Mouse (Mus musculus) thymus, adult 2 months (tissue): ENCODE results near the gene Zbtb2. TPM values are rescaled to one million over a fixed set of nuclear protein-coding genes. Genes with fewer than 3 reads are reported as not detected.

Source experiments
- DNase-seq: peaks from one replicate; pipeline ENCODE4 v3.0.0; 2021
- H3K27ac ChIP-seq: fragments of 200-500 bp; 2 replicates; pipeline ENCODE4 v1.5.1; 2012; ENCODE audit warnings: low read length, control low read depth; ENCODE audit not compliant: control insufficient read depth, insufficient read depth
- H3K27me3 ChIP-seq: fragments of 200-500 bp; 2 replicates; pipeline ENCODE4 v1.6.1; 2012; ENCODE audit warnings: mild to moderate bottlenecking, low read length, moderate library complexity, mixed read lengths; ENCODE audit not compliant: control insufficient read depth, insufficient read depth
- H3K36me3 ChIP-seq: fragments of 200-500 bp; 2 replicates; pipeline ENCODE4 v1.6.1; 2012; ENCODE audit warnings: mild to moderate bottlenecking, low read length, moderate library complexity; ENCODE audit not compliant: control insufficient read depth, insufficient read depth
- H3K4me1 ChIP-seq: fragments of 200-500 bp; replicated peaks from 2 replicates; pipeline ENCODE4 v1.6.1; 2012; ENCODE audit warnings: low read length; ENCODE audit not compliant: control insufficient read depth, insufficient read depth
- H3K4me3 ChIP-seq: fragments of 200-500 bp; 2 replicates; pipeline ENCODE4 v1.5.1; 2012; ENCODE audit warnings: mild to moderate bottlenecking, low read length, control low read depth, moderate library complexity; ENCODE audit not compliant: control insufficient read depth, insufficient read depth
- CTCF ChIP-seq: fragments of 200-500 bp; IDR thresholded peaks from 2 replicates; pipeline ENCODE4 v1.5.1; 2012; ENCODE audit warnings: mild to moderate bottlenecking, control low read depth, low read length, moderate library complexity, borderline replicate concordance; ENCODE audit not compliant: control insufficient read depth, poor library complexity, insufficient read depth; ENCODE audit errors: extremely low read depth
- POLR2A ChIP-seq: fragments of 200-500 bp; IDR thresholded peaks from 2 replicates; pipeline ENCODE4 v1.6.1; 2012; ENCODE audit warnings: mild to moderate bottlenecking, low read length, control low read depth, moderate library complexity; ENCODE audit not compliant: control insufficient read depth, poor library complexity, insufficient read depth; ENCODE audit errors: extremely low read depth
- WGBS: fragments of 180-500 bp; shearing (Covaris S2); methylation state at CpG from one replicate; pipeline ENCODE4 v1.1.7; 2018; 5-methylcytosine and 5-hydroxymethylcytosine counted together
- polyA plus RNA-seq: library from polyadenylated mRNA; depleted of rRNA; stranded (reverse); fragments of >200 nt; gene quantifications from 2 replicates; pipeline ENCODE4 v1.2.3, GENCODE M21; 2012

Zbtb2 gene
- polyA plus RNA-seq, 1 experiment: 32.8 TPM

DNA sequence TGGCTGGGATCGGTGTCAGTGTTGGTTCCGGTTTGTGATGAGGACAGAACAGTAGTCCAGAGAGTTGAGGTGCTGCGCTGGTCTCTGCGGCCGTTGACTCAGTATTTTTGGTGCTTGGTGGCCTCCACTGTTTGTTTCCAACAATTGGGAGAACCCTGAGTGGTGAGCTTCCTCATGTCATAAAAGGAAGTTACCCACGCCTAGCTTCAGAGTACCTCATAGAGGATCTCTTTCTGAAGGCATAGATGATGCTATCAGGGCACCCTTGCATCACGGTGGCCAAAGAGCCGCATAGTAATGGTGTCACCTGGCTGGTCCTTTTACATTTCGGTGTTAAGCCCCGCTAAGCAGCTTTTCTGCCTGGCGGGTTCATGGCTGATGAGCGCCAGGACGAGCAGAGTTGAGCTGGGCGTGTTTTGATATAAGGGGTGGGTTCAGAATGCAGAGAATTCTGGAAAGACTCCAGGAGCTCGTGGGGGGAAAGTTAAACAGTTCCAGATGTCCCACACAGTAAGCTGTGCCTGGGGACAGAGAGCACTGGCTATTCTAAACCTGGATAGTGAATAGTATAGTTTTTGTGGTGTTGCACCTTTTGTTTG is 48.9 kb downstream of the Zbtb2 start:
- no peaks in the 10 kb centered on the region for H3K36me3 ChIP-seq
- no peaks in the 10 kb centered on the region for H3K27me3 ChIP-seq
- WGBS: 82% methylated on average over 15 of the region's 15 CpGs
- no peak overlapping the region for H3K27ac ChIP-seq
- no peak for DNase-seq
- H3K4me1 ChIP-seq: peaks cover 2% of the 10 kb centered on the region; the same call in 1 of the 2 replicates
- H3K4me3 ChIP-seq: no peak overlapping the region
- TF ChIP-seq POLR2A (no peak), CTCF (no peak)

DNA sequence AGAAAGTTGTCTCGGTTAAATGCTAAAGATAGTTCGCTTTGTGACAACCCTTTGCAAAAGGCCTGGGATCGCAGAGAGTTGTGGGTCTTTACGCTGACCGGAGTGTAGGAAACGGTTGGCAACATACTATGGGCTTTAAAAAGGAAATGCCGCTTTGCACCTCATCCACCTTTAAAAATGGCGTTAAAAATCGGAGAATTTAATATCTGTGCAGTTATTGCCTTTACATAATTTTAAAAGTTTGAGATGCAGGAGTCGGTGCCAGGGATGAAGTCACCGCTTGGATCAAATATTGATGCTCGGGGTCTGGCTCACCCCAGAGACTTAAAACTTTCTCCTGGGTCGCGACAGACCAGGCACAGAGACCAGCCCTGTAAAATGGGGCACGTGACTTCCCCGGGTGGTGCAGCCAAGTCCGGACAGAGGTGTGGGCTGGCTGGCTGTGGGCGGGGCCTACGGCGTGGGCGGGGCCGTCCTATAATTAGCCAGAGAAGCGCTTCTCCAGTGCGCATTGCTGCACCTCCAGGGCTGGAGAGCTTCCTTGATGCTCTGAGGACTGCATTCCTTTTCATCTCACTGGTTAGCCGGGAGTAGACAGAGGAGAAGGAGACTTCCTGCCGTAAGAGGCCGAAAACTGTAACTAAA is 53.7 kb downstream of the Zbtb2 start:
- no peak for TF ChIP-seq CTCF
- TF ChIP-seq POLR2A: no peak
- peak; percentile 63 for DNase-seq
- Histone ChIP-seq H3K4me1 (peaks cover 5% of the 10 kb centered on the region; the same call in 1 of the 2 replicates), H3K36me3 (no peaks in the 10 kb centered on the region), H3K27ac (no peak overlapping the region), H3K27me3 (no peaks in the 10 kb centered on the region), H3K4me3 (peak overlapping the region; percentile 37)
- 2% methylated on average over 27 of the region's 27 CpGs for WGBS

DNA sequence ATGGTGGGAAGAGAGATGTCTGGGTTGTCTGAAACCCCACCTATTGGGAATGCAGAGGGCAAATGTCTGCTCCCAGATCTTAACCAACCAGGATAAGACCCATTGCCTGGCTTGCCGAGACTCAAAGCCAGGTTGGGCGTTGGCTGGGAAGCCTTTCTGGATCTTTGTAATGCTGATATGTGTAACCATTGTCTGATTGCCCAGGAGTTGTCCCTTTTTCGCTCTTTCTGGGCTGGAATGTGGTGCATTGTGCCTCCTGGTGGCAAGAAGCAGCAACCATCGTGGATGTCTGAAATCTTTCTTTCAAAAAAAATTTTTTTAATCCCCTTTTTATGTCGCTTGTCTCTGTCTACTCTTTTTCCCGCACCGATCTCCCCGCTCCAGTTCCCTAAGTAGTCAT is 54.6 kb downstream of the Zbtb2 start:
- TF ChIP-seq CTCF (no peak), POLR2A (no peak)
- peaks cover 5% of the 10 kb centered on the region; the same call in 1 of the 2 replicates for H3K4me1 ChIP-seq
- DNase-seq: peak; percentile 50
- no peaks in the 10 kb centered on the region for H3K36me3 ChIP-seq
- H3K4me3 ChIP-seq: no peak overlapping the region
- 11% methylated on average over 8 of the region's 8 CpGs for WGBS
- no peak overlapping the region for H3K27ac ChIP-seq
- no peaks in the 10 kb centered on the region for H3K27me3 ChIP-seq

DNA sequence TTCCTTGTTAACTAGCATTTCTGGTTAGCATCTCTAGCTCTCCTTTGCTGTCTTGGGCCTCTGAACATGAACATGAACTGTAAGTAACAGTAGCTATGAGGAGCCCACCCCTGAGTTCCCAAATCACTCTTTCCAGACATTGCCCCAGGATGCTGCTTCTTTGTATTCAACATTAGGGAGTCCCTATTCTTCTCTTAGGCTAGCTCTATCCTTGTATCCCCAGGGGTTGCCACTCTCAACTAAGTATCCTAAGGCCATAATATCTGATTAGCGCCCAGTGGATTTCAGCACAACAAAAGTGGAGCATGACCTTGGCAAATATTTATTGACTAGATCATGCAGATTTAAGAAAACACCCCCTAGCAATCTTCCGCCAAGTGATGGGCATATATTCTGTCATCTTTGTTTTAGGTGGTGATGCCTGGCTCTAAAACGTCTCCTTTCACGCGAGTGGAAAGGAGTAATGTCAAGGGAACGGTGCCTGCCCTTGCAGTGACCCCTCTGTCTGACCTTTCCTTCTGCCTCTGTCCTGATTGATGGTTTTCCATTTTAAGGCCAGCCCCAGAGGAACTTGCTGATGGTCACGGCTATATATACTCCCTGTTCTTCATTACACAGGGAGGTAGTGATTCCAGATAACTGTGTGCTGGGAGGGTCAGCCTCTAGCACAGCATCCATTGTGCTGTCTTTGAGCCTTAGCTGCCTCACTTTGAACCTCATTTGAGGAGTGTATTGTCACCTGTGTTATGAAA is 55.5 kb downstream of the Zbtb2 start:
- TF ChIP-seq POLR2A: no peak
- no peak for TF ChIP-seq CTCF
- WGBS: 95% methylated on average over 7 of the region's 7 CpGs

DNA sequence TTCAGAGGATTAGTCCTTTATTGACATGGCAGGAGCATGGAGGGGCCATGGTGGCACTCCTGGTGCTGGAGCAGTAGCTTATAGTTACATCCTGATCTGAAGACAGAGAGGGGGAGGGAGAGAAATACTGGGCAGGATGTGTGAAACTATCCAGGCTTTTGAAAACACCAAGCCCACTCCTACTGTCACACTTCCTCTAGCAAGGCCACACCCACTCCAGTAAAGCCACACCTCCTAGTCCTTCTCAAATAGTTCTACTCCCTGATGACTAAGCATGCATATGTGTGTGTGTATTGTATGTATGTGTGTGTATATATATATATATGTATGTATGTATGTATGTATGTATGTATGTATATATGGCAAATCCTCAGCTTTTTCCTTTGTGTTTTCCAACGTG is 60.2 kb downstream of the Zbtb2 start:
- Histone ChIP-seq H3K4me3 (no peak overlapping the region), H3K27ac (no peak overlapping the region), H3K27me3 (no peaks in the 10 kb centered on the region), H3K4me1 (no peaks in the 10 kb centered on the region), H3K36me3 (no peaks in the 10 kb centered on the region)
- DNase-seq: no peak
- no peak for TF ChIP-seq CTCF
- 100% methylated on average over 1 of the region's 1 CpGs for WGBS

More for the DNA sequence above, 55.5 kb downstream of the Zbtb2 start:
- Histone ChIP-seq H3K27me3 (no peaks in the 10 kb centered on the region), H3K36me3 (no peaks in the 10 kb centered on the region), H3K27ac (no peak overlapping the region), H3K4me1 (peaks cover 5% of the 10 kb centered on the region; the same call in 1 of the 2 replicates), H3K4me3 (no peak overlapping the region)
- no peak for DNase-seq

DNA sequence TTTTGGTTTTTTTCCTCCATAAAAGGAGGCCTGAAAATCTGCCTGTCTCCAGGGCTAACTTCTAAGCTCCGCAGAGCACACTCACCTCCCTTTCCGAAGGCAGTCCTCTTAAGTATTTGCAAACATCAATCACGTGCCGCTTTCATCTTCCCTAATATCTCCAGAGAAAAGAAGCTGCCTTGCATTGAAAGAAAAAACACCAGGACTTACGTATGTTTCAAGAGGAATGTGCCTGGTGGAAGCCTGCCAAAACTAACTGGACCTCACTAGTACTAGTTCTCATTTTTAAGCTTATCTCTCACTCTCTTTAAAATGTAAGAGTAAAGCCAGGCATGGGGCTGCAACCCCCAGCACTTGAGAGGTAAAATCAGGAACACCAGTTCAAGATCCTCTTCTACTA is 62.3 kb downstream of the Zbtb2 start:
- WGBS: 95% methylated on average over 5 of the region's 5 CpGs

More for the DNA sequence above, 62.3 kb downstream of the Zbtb2 start:
- Histone ChIP-seq H3K4me1 (no peaks in the 10 kb centered on the region), H3K36me3 (no peaks in the 10 kb centered on the region), H3K27me3 (no peaks in the 10 kb centered on the region), H3K27ac (no peak overlapping the region), H3K4me3 (no peak overlapping the region)
- TF ChIP-seq POLR2A: no peak
- TF ChIP-seq CTCF: no peak
- no peak for DNase-seq
